Mouse (Mus musculus): ENCODE measurements around the gene Vps13c. TPM values are rescaled to one million over a fixed set of nuclear protein-coding genes. Genes with fewer than 3 reads are reported as not detected.

Vps13c gene
- total RNA-seq (2021), result 10 to 100 TPM; 75.0 to 78.0 TPM

DNA sequence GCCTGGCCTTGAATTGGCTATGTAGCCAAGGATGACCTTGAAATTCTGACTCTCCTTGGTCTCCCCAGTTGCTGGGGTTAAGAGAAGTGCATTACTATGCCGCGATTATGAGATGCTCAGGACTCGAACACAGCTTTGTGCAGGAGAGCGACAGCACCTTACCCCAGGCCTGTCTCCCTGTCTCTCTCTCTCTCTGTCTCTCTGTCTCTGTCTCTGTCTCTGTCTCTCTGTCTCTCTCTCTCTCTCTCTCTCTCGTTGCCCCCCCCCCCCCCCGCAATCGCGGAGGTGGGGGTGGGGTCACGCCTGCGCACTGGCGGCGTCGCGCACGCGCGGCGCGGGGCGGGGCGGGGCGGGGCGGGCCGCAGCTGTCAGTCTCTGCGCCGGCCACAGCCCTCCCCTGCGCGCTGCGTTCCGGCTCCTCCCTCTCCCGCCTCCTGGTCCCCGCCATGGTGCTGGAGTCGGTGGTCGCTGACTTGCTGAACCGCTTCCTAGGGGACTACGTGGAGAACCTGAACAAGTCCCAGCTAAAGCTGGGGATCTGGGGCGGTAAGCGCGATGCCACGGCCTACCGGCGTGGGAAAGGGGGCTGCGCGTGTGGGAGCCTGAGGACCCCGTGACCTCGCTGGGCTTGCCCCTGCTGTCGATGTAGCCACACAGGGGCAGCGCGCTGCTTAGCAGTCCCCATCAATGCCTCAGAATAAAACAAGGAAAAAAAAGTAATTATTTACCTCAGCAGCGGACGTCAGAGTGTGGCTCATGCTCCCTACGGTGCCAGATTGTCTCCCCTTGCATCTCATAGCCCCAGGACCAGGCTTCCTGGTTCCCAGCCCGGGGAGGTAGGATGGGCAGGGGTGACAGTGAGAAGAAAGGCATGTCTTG lies at the start of gene Vps13c:
Gene Vps13c, plus strand, starts transcription at position 416 of the 879 bp plus-strand sequence.
- peak; percentile 80 for DNase-seq (ENCODE audit: low spot score in 2 of 2)

DNA sequence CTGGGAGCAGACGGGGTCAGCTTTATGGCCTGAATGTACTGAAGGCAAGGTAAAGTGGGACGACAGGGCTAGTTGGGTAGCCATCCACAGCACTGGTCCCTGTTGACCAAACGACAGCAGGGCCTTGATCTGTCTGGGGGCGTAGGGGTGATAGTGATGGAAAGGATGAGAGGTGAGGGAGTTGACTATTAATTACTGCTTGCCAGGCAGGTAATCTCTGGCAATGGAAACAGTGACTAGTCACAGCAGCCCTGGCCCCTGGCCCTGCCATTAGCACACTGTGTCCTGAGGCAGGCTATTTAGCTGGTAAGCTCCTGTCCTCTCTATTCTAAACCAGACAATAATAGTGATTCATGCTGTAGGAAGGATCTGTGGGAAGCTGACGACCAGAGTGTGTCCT lies 47.8 kb upstream of the Vps13c start:
- no peak for DNase-seq (ENCODE audit: low spot score in 2 of 2)
- intact Hi-C loops (cut with DNase I), result no loop called here

More for the DNA sequence above, at the start of gene Vps13c:
- intact Hi-C loops (cut with DNase I), result no loop called here

- DNase-seq (ENCODE audit: low spot score in 2 of 2), result no peak
- intact Hi-C loops (cut with DNase I), result no loop called here
These were observed 46.7 kb upstream of the Vps13c start for GRCm38 (mm10) chr9:67793501-67793900.

- intact Hi-C loops (cut with DNase I), result no loop called here
- no peak for DNase-seq (ENCODE audit: low spot score in 2 of 2)
These were observed 46.0 kb upstream of the Vps13c start for GRCm38 (mm10) chr9:67794216-67794615.

GRCm38 (mm10) chr9:67794668-67795067 lies 45.5 kb upstream of the Vps13c start:
- no peak for DNase-seq (ENCODE audit: low spot score in 2 of 2)
- intact Hi-C loops (cut with DNase I), result no loop called here

GRCm38 (mm10) chr9:67795205-67795675 lies 45.0 kb upstream of the Vps13c start:
- intact Hi-C loops (cut with DNase I), result no loop called here
- DNase-seq (ENCODE audit: low spot score in 2 of 2), result peak; percentile 63 to 65

GRCm38 (mm10) chr9:67799078-67799819 lies 40.9 kb upstream of the Vps13c start:
- DNase-seq (ENCODE audit: low spot score in 2 of 2), result peak in 1 of 2 experiments; percentile 38

GRCm38 (mm10) chr9:67802241-67802640 lies 38.0 kb upstream of the Vps13c start:
- DNase-seq (ENCODE audit: low spot score in 2 of 2), result peak in 1 of 2 experiments; percentile 37
- intact Hi-C loops (cut with DNase I), result loop anchor here (2.0 to 5.0 kb wide), 2 partner anchors 43 to 90 kb away; partner anchors contain the start of gene C2cd4b

More at GRCm38 (mm10) chr9:67799078-67799819, 40.9 kb upstream of the Vps13c start:
- intact Hi-C loops (cut with DNase I), result no loop called here

DNA sequence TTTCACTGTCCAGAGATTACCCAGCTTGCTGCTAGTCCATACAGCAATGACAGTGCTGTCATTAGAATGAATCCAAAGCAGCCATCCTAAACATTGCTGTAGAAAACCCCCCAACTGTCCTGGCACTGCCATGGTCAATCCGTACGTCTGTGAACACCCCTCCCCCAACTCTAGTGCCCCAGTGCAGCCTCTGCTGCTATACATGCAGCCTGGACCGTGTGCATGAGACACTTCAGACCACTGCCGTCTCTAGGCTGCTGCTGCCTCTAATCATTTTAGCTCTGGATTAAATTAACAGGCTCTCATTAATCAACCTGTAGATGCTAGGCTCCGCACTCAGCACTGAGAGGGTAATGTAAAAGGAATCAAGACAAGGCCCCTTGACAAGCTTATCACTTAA lies 33.2 kb upstream of the Vps13c start:
- no peak for DNase-seq (ENCODE audit: low spot score in 2 of 2)
- intact Hi-C loops (cut with DNase I), result no loop called here

- intact Hi-C loops (cut with DNase I), result no loop called here
These were observed 29.7 kb upstream of the Vps13c start for GRCm38 (mm10) chr9:67810527-67810926.

DNA sequence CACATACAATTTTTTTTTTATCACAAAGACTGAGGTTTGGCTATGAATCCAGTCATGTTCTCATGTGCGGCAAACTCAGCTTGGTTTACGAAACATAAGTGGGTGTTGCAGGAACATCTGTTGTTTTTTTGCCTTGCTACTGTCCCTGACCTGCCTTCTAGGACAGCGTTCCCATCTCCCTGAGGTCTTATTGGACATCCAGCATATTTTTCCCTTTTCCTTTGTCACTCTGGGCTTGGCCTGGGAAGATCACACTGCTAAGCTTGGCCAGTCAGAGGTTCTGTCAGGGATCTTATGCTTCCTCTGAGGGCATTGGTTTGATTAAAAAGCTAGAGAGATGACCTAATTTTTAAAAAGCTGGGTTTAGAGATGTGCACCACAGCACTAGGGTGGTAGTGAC lies 29.1 kb upstream of the Vps13c start:
- DNase-seq (ENCODE audit: low spot score in 2 of 2), result no peak
- intact Hi-C loops (cut with DNase I), result no loop called here

More at GRCm38 (mm10) chr9:67810527-67810926, 29.7 kb upstream of the Vps13c start:
- no peak for DNase-seq (ENCODE audit: low spot score in 2 of 2)

- intact Hi-C loops (cut with DNase I), result no loop called here
- DNase-seq (ENCODE audit: low spot score in 2 of 2), result no peak
These were observed 27.0 kb upstream of the Vps13c start for GRCm38 (mm10) chr9:67813171-67813570.

DNA sequence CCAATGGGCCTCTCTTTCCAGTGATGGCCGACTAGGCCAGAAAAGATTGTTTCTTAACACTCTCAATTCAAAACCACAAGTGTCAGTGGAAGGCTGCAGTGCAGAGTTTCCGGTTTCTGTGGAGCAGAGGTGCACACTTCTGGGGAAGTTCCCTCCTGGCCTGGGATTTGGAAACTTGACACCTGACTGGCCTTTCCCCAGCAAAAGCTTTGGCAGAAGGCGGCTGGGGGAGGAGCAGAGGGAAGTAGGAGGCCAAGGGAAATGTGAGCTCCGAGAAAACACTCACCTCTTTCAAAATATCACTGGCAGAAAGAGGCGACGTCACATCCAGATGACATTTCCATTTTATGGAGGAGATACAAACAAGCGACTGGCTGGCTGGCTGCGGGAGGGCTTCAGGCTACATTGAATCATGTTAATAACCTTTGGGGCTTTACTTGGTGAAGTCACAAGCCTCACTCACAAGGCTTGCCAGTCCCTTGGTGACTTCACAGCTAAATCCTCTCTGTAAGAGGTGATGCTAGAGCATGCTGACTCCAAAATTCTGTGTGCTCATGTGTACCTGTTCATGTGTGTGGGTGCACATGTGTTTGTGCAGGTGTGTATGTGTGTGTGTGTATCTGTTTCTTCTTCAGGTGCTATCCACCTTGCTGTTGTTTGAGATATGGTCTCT lies 26.4 kb upstream of the Vps13c start:
- intact Hi-C loops (cut with DNase I), result no loop called here
- DNase-seq (ENCODE audit: low spot score in 2 of 2), result no peak

- DNase-seq (ENCODE audit: low spot score in 2 of 2), result no peak
- intact Hi-C loops (cut with DNase I), result no loop called here
These were observed 23.8 kb upstream of the Vps13c start for GRCm38 (mm10) chr9:67816172-67816928.

GRCm38 (mm10) chr9:67817898-67818667 lies 22.1 kb upstream of the Vps13c start:
- DNase-seq (ENCODE audit: low spot score in 2 of 2), result no peak
- intact Hi-C loops (cut with DNase I), result no loop called here

GRCm38 (mm10) chr9:67818668-67818950 lies 21.6 kb upstream of the Vps13c start:
- no peak for DNase-seq (ENCODE audit: low spot score in 2 of 2)
- intact Hi-C loops (cut with DNase I), result no loop called here

GRCm38 (mm10) chr9:67823131-67823530 lies 17.1 kb upstream of the Vps13c start:
- intact Hi-C loops (cut with DNase I), result no loop called here
- no peak for DNase-seq (ENCODE audit: low spot score in 2 of 2)

- DNase-seq (ENCODE audit: low spot score in 2 of 2), result no peak
- intact Hi-C loops (cut with DNase I), result loop anchor here (5.0 kb wide), 1 partner anchor 147 kb away; no protein-coding TSS in a partner anchor
These were observed 14.7 kb upstream of the Vps13c start for GRCm38 (mm10) chr9:67825527-67825926.
